Mouse (Mus musculus) heart, postnatal 0 days (tissue): ENCODE measurements at regions not wholly inside any gene's neighbourhood (a gene's known extent, or its start where the extent isn't known, plus 50 kb on each side); places are given as distances from the start of the nearest gene placed in this dataset.

Experiments
- ATAC-seq: fragments of 200-750 bp; cut with Nextera tagmentation; 2 replicates; pipeline ENCODE4 v1.8.0; 2017; ENCODE audit warnings: low read depth, moderate number of reproducible peaks, moderate library complexity; ENCODE audit not compliant: insufficient read depth
- DNase-seq: peaks from one replicate; pipeline ENCODE4 v3.0.0-alpha.2; 2016; ENCODE audit warnings: low spot score
- H3K27ac ChIP-seq: fragments of 300-500 bp; sonication (generic); 2 replicates; pipeline ENCODE4 v1.5.1; 2014; ENCODE audit warnings: low read depth, mild to moderate bottlenecking
- H3K27me3 ChIP-seq: fragments of 300-500 bp; sonication (generic); 2 replicates; pipeline ENCODE4 v1.6.1; 2014; ENCODE audit warnings: low read length, mixed read lengths; ENCODE audit not compliant: control insufficient read depth, insufficient read depth
- H3K36me3 ChIP-seq: fragments of 300-500 bp; sonication (generic); replicated peaks from 2 replicates; pipeline ENCODE4 v1.6.1; 2014; ENCODE audit warnings: low read length, mixed read lengths; ENCODE audit not compliant: control insufficient read depth, insufficient read depth
- H3K4me1 ChIP-seq: fragments of 300-500 bp; sonication (generic); 2 replicates; pipeline ENCODE4 v1.6.1; 2014; ENCODE audit warnings: antibody characterized with exemption; ENCODE audit not compliant: control insufficient read depth, insufficient read depth
- H3K4me2 ChIP-seq: fragments of 300-500 bp; sonication (generic); 2 replicates; pipeline ENCODE4 v1.6.1; 2014; ENCODE audit warnings: low read depth, mild to moderate bottlenecking, low read length, moderate library complexity
- H3K4me3 ChIP-seq: fragments of 300-500 bp; sonication (generic); 2 replicates; pipeline ENCODE4 v1.5.1; 2014; ENCODE audit warnings: low read depth, low read length
- H3K9ac ChIP-seq: fragments of 300-500 bp; sonication (generic); replicated peaks from 2 replicates; pipeline ENCODE4 v1.6.1; 2014; ENCODE audit warnings: low read depth, low read length, mixed read lengths
- H3K9me3 ChIP-seq: fragments of 300-500 bp; sonication (generic); replicated peaks from 2 replicates; pipeline ENCODE4 v1.6.1; 2016; ENCODE audit warnings: low read length; ENCODE audit not compliant: control insufficient read depth
- CTCF ChIP-seq: IDR thresholded peaks from 2 replicates; pipeline ENCODE4 v1.5.1; 2016; ENCODE audit warnings: antibody characterized with exemption, control low read depth, low read depth
- EP300 ChIP-seq: IDR thresholded peaks from 2 replicates; pipeline ENCODE4 v1.6.1; 2016; ENCODE audit warnings: antibody characterized with exemption, low read depth
- WGBS: fragments of 180-500 bp; shearing (Covaris S2); extraction: QIAGEN DNeasy Blood & Tissue Kit; methylation state at CpG from one replicate; pipeline ENCODE4 v1.1.7; 2014; 5-methylcytosine and 5-hydroxymethylcytosine counted together

DNA sequence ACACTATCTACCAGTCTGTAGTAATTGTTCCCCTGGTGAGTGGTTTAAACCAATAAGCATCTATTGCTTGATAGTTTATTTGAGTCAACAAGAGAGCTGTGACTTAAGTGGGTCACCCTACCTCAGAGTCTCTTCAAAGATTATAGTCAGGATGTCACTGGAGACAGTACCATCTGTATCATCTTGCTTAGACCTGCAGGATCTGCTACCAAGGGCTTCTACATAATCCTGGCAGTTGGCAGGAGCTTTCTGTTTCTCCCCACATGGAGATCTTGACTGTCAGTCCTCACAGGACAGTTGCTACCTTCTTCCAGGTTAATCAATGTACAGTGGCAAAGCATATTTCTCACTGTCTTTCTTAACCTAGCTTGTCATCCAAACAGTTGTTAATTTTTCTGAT lies 414.9 kb upstream of the Dcn start:
- Histone ChIP-seq H3K4me2 (no peak overlapping the region), H3K27me3 (no peaks in the 10 kb centered on the region)
- ATAC-seq, result no peak

DNA sequence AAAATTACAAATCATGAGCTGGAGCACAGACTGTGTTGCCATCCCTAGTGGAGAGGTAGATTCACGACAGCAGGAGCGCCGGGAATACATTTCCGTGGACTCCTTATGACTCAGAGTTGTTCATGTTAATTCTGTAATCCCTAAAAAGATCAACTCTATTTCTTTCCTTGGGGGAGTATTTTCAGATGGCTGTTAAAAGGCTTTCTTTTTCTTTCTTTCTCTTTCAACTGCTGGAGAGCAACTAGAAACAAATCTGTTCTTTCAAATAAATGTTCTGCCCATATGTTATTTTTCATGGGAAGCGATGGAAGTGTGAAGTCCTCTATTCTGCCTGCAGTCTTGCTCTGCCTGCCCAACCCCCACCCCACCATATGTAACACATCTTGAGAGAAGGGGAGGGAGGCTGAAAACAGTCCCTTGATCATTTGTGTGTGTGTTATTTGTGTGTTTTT lies 401.4 kb upstream of the Dcn start:
- WGBS, result 81% methylated on average over 5 of the region's 5 CpGs

More for the DNA sequence above, 414.9 kb upstream of the Dcn start:
- H3K4me1 ChIP-seq, result no peaks in the 10 kb centered on the region
- H3K4me3 ChIP-seq, result no peak overlapping the region
- no peak overlapping the region for H3K9ac ChIP-seq
- H3K36me3 ChIP-seq, result no peaks in the 10 kb centered on the region
- DNase-seq, result no peak
- TF ChIP-seq CTCF, result no peak
- TF ChIP-seq EP300, result no peak
- H3K27ac ChIP-seq, result no peak overlapping the region
- no peaks in the 10 kb centered on the region for H3K9me3 ChIP-seq

DNA sequence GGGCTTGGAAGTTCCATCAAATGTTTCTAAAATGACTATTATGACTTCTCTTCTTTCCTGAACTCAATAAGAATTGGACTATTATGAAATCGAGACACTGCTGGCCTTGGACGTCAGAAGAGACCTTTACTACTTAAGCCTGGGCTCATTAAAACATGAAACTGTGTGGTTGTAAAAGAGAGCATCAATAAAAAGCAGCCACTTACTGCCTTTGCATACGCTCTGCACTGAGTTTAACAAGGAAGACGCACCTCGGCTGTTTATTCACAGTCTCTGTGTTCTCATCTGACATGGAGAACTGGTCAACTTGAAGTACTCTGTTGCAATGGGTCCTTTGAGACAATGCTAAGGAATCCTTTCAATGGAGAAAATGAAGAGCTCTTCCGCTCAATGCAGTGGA lies 399.8 kb upstream of the Dcn start:
- Histone ChIP-seq H3K36me3 (no peaks in the 10 kb centered on the region), H3K4me2 (no peak overlapping the region), H3K27me3 (no peaks in the 10 kb centered on the region), H3K4me1 (no peaks in the 10 kb centered on the region), H3K4me3 (no peak overlapping the region), H3K9ac (no peak overlapping the region), H3K27ac (no peak overlapping the region), H3K9me3 (no peaks in the 10 kb centered on the region)
- TF ChIP-seq CTCF (no peak), EP300 (no peak)
- DNase-seq (no peak), ATAC-seq (no peak)
- 87% methylated on average over 6 of the region's 6 CpGs for WGBS

More for the DNA sequence above, 401.4 kb upstream of the Dcn start:
- H3K4me2 ChIP-seq, result no peak overlapping the region
- no peaks in the 10 kb centered on the region for H3K36me3 ChIP-seq
- H3K9ac ChIP-seq, result no peak overlapping the region
- H3K27me3 ChIP-seq, result no peaks in the 10 kb centered on the region
- no peak overlapping the region for H3K27ac ChIP-seq
- no peak for DNase-seq
- H3K4me3 ChIP-seq, result no peak overlapping the region
- no peaks in the 10 kb centered on the region for H3K4me1 ChIP-seq
- no peak for ATAC-seq
- H3K9me3 ChIP-seq, result no peaks in the 10 kb centered on the region
- TF ChIP-seq EP300 (no peak), CTCF (no peak)

DNA sequence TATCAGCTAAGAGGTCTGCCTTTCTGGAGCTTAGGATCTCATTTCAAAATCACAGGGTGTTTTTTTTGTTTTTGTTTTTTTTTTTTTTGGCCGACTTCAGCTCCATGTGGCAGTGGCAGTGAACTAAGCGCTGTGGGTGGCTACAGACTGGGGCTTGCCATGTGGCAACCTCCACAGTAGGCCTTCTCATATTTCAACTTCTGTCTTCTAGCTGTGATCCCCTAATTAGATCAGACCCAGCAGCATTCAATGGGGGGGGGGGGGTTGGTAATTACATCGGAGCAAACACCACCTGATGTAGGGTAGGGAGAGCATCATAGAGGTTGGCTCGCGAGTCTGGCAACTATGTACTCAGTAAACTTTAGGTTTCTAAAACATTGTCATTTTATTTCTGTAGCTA lies 392.1 kb upstream of the Dcn start:
- Histone ChIP-seq H3K36me3 (no peaks in the 10 kb centered on the region), H3K4me2 (no peak overlapping the region), H3K9me3 (no peaks in the 10 kb centered on the region), H3K4me3 (no peak overlapping the region), H3K27ac (no peak overlapping the region), H3K4me1 (no peaks in the 10 kb centered on the region), H3K27me3 (no peaks in the 10 kb centered on the region), H3K9ac (no peak overlapping the region)
- DNase-seq (no peak), ATAC-seq (no peak)
- WGBS, result 73% methylated on average over 5 of the region's 5 CpGs
- TF ChIP-seq EP300 (no peak), CTCF (no peak)

DNA sequence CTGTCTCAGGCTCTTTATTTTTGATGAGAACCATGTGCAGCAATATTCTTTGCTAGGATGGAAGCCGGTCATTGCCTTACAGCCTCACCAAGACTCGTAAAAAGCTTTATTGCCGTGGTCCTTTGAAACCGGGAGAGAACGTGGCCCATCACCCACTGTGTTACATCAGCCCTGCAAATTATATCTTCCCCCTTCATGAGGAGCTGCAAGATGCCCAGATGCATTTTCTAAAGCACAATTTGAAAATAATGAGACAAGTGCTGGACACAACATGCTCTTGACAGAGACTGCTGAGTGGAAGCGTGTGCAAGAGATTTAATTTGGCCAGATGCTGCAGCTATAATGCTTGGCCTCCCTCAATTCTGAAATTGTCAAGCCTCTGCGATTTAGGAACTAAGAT lies 389.2 kb upstream of the Dcn start:
- TF ChIP-seq EP300 (no peak), CTCF (no peak)
- H3K4me2 ChIP-seq, result no peak overlapping the region
- ATAC-seq (no peak), DNase-seq (no peak)
- H3K4me1 ChIP-seq, result no peaks in the 10 kb centered on the region
- H3K36me3 ChIP-seq, result no peaks in the 10 kb centered on the region
- H3K27ac ChIP-seq, result no peak overlapping the region
- 85% methylated on average over 7 of the region's 7 CpGs for WGBS
- H3K9me3 ChIP-seq, result no peaks in the 10 kb centered on the region
- H3K9ac ChIP-seq, result no peak overlapping the region
- H3K27me3 ChIP-seq, result no peaks in the 10 kb centered on the region
- H3K4me3 ChIP-seq, result no peak overlapping the region

DNA sequence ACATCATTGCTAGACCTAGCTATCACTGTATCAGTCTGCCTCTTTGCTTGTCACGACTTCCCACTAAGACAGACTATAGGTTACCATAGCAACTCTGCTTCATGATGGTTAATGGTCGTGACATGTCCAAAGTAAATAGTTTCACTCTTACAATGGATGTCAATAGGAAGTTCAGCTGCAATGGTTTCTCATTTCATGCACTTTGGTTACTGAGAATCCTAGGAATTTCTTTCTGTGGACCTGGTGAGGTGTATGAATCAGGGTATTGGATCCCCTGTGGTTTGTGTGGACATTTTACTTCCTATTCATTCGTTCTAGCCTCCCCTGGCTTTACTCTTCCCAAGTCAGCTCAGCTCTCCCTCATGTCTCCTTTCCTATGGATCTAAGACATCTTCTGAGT lies 385.5 kb upstream of the Dcn start:
- H3K27ac ChIP-seq, result no peak overlapping the region
- H3K4me2 ChIP-seq, result no peak overlapping the region
- no peak for ATAC-seq
- H3K27me3 ChIP-seq, result no peaks in the 10 kb centered on the region
- 50% methylated on average over 3 of the region's 3 CpGs for WGBS
- H3K4me3 ChIP-seq, result no peak overlapping the region
- H3K4me1 ChIP-seq, result no peaks in the 10 kb centered on the region
- TF ChIP-seq EP300, result no peak
- TF ChIP-seq CTCF, result no peak
- no peak overlapping the region for H3K9ac ChIP-seq
- DNase-seq, result no peak
- no peaks in the 10 kb centered on the region for H3K9me3 ChIP-seq
- no peaks in the 10 kb centered on the region for H3K36me3 ChIP-seq
